2 mouse cellular contexts compared by ENCODE assay signal in the genomic region with DNA sequence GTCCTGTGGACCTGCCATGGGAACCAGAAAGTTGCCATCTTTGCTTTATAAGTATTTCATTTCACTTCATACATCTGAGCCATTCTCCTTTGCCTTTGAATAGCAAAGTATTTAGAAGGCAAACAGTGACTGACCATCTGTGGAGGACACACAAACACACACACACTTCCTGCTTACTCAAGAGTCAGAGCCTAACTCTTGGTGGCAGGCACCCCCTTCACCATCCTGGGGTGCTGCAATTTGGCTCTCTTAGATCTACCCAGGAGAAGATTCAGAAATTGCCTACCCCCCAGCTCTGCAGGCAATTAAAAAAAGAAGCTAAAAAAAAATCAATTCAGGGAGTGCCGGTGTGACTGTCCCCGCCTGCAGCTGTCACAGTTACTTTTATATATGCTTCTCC.
TF ChIP-seq lines count a peak whose summit lies in the region.

No protein-coding gene starts in this region.

TF ChIP-seq in MEL, 35 proteins besides CTCF, POLR2A, EP300 and RAD21:
- no peak for TF ChIP-seq ZKSCAN1 (IDR thresholded peaks at IDR 0.05; ENCODE audit: low read depth, low read length)
- no peak for TF ChIP-seq CHD1 (IDR thresholded peaks at IDR 0.05; ENCODE audit: low read depth, low read length)
- no peak for TF ChIP-seq MEF2A (IDR thresholded peaks at IDR 0.05; ENCODE audit: extremely low read depth, insufficient replicate concordance, low read depth, low read length, poor library complexity, severe bottlenecking)
- TF ChIP-seq RCOR1 (IDR thresholded peaks at IDR 0.05; ENCODE audit: low read depth, low read length), result no peak
- TF ChIP-seq CHD2 (IDR thresholded peaks at IDR 0.05; ENCODE audit: low read length), result no peak
- TF ChIP-seq SMC3 (IDR thresholded peaks at IDR 0.05; ENCODE audit: low read depth, low read length), result no peak
- TF ChIP-seq SIN3A (IDR thresholded peaks at IDR 0.05; ENCODE audit: low read length), result no peak
- TF ChIP-seq E2F4 (IDR thresholded peaks at IDR 0.05; ENCODE audit: borderline replicate concordance, low read depth, low read length), result no peak
- TF ChIP-seq USF2 (IDR thresholded peaks at IDR 0.05; ENCODE audit: borderline replicate concordance in 1 of 2, insufficient read depth in 1 of 2, low read depth in 1 of 2, low read length in 2 of 2), result no peak
- TF ChIP-seq GATA1 (IDR thresholded peaks at IDR 0.05; ENCODE audit: low read depth, low read length), result no peak
- TF ChIP-seq KAT2A (conservative IDR thresholded peaks at IDR 0.05; ENCODE audit: low read depth, low read length), result no peak

TF ChIP-seq in myocyte, 11 proteins besides CTCF, POLR2A, EP300 and RAD21:
- TF ChIP-seq TCF12 (IDR thresholded peaks at IDR 0.05; ENCODE audit: insufficient read depth, poor library complexity, severe bottlenecking) (no peak), MYOD1 (IDR thresholded peaks at IDR 0.05; ENCODE audit: control insufficient read depth in 1 of 3, insufficient read length in 2 of 3, low read depth in 2 of 3) (no peak), TCF3 (IDR thresholded peaks at IDR 0.05; ENCODE audit: insufficient read length, low read depth) (no peak), USF1 (IDR thresholded peaks at IDR 0.05; ENCODE audit: low read depth) (no peak), REST (IDR thresholded peaks at IDR 0.05; ENCODE audit: insufficient read depth, insufficient read length) (no peak), POLR2AphosphoS2 (IDR thresholded peaks at IDR 0.05; ENCODE audit: insufficient read length, low read depth) (no peak), MAX (IDR thresholded peaks at IDR 0.05; ENCODE audit: low read depth) (no peak), MYOG (IDR thresholded peaks at IDR 0.05; ENCODE audit: control insufficient read depth in 1 of 3, insufficient read depth in 1 of 3, insufficient read length in 2 of 3, low read depth in 2 of 3) (no peak), SRF (IDR thresholded peaks at IDR 0.05; ENCODE audit: control insufficient read depth, insufficient read length, low read depth) (no peak), E2F4 (IDR thresholded peaks at IDR 0.05; ENCODE audit: insufficient read depth) (no peak), CEBPB (IDR thresholded peaks at IDR 0.05; ENCODE audit: insufficient read depth, poor library complexity, severe bottlenecking) (no peak)
